Mouse (Mus musculus): ENCODE results near the gene Pigv.

The Pigv gene

GRCm38 (mm10) chr4:133645680-133646079 is 26.8 kb downstream of the Pigv start:
- 53% methylated on average over 21 of the region's 21 CpGs for WGBS

GRCm38 (mm10) chr4:133645195-133645594 is 27.3 kb downstream of the Pigv start:
- 92% methylated on average over 3 of the region's 3 CpGs for WGBS

DNA sequence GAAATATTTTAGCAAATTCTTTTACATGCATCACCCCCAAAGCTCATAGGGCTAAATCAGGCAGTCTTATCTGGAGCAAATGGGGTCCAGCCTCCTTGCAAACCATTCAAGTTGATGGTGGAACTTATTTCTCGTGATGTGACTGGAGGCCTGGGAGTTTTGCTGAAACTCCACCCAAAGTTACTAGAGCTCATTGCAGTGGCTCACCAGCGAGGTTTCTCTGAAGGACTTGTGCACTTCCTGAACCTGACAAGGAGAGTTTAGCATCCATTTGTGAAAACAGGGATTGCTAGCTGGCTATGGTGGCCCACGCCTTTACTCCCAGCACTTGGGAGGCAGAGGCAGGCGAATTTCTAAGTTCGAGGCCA is 38.4 kb downstream of the Pigv start:
- WGBS: 94% methylated on average over 5 of the region's 5 CpGs

GRCm38 (mm10) chr4:133633332-133634042 is 39.0 kb downstream of the Pigv start:
- 9% methylated on average over 40 of the region's 47 CpGs for WGBS

GRCm38 (mm10) chr4:133632483-133633327 is 39.7 kb downstream of the Pigv start:
- 2% methylated on average over 69 of the region's 69 CpGs for WGBS

- 27% methylated on average over 9 of the region's 9 CpGs for WGBS
These were observed 40.6 kb downstream of the Pigv start for GRCm38 (mm10) chr4:133631769-133632411.

DNA sequence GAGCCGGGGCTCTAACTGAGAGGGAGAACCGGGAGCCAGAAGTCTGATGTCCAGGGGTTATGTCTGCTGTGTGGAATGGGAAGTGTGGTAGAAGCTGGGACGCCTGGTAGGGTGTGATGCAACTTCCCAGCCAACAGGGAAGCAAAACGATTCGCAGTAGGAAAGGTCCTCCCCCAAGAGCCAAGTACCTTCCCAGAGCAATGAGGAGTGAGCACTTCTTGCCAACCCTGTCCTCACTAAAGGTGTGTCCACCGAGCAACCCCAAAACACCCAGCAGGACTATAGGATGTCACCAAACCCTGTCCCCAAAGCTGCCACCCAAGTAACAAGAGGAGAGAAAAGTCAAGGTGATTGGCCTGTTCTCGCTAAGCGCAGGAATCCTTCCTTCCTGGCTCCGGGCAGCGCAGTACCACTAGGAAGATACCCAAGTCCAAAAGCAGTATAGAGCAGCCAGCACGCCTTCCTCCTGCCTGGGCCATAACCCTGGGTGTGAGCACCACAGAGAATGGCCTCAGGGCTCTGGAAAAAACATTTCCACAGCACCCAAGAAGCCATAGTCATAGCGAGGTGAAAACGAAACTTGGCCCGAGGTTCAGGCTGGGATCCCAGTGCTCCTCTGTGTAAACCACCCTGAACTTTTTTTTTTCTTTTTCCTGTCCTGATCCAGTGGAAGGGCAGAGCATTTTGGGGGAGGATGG is 41.2 kb downstream of the Pigv start:
- WGBS: 60% methylated on average over 14 of the region's 14 CpGs

- 90% methylated on average over 8 of the region's 8 CpGs for WGBS
These were observed 42.0 kb downstream of the Pigv start for GRCm38 (mm10) chr4:133630326-133630920.

DNA sequence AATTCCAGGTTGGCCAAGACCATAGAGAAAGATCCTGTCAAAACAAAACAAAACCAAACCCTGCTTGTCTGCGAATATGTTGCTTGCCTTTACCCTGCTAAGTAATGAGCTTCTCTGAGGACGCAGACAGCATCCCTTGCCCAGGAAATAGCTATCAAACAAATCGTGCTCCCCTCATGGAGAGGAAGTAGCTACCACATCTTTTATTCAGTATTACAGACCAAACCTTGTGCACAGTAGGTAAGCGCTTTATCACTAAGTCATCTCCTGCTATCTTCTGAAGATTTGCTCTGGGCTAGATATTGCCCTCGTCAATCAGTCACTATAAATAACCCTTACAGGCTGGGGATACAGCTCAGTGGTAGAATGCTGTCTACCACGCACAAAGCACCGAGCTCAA is 43.3 kb downstream of the Pigv start:
- 84% methylated on average over 7 of the region's 7 CpGs for WGBS

GRCm38 (mm10) chr4:133628517-133628916 is 43.9 kb downstream of the Pigv start:
- 92% methylated on average over 2 of the region's 2 CpGs for WGBS

DNA sequence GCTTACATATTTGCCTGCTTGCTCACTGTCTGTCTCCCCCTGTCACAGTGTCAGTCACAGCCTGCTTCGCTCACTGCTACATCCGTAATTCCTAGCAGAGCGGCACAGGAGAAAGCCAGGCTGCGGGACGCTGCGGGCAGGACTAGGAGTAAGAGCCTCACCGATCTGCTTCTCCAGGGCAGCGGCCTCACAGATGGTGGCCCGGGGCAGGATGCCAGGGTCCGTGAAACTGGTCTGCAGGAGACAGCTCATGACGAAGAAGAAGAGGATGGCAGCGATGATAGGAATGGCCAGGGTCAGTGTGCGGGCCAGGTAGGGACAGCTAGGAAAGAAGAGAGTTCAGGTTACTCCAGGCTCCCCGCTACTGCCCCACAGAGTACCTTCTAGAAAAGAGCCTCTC is 45.4 kb downstream of the Pigv start:
- WGBS: 88% methylated on average over 14 of the region's 14 CpGs

DNA sequence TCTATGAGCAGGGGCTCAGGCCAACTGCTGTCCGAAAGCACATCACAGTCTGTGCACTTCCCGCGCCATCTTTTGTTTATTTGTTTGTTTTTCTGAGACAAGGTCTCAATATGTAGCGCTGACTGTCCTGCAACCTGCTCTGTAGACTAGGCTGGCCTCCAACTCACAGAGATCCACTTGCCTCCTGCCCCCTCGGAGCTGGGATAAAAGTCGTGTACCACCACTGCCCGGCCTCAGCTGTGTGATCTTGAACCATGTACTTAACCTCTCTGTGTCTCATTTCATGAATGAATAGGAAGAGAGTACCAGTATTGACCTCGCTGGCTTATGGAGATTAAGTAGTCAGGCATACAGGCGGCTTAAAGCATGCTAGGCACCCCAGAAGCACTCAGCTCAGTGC is 45.8 kb downstream of the Pigv start:
- 83% methylated on average over 9 of the region's 9 CpGs for WGBS

GRCm38 (mm10) chr4:133626221-133626620 is 46.2 kb downstream of the Pigv start:
- WGBS: 51% methylated on average over 5 of the region's 5 CpGs

DNA sequence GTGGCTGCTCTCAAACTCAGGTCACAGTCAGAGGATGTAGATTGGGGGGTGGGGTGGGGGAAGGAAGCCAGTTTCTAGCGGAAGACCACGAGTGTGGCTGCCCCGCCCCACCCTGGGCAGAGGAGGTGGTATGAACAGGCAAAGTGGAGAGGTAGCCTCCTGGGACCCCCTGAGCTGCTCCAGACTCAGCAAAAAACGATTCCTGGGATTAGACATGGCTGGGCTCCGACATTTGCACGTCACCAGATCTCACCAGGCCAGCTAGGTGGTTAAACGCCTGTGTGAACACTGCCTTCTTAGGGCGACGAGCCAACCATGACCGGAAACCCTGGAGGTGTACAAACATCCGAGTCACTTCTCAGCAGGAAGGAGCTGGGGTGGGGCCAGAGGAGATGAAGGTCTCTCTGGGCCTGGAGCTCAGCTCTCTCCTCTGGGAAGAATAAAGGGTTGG is 46.8 kb downstream of the Pigv start:
- WGBS: 61% methylated on average over 11 of the region's 11 CpGs

DNA sequence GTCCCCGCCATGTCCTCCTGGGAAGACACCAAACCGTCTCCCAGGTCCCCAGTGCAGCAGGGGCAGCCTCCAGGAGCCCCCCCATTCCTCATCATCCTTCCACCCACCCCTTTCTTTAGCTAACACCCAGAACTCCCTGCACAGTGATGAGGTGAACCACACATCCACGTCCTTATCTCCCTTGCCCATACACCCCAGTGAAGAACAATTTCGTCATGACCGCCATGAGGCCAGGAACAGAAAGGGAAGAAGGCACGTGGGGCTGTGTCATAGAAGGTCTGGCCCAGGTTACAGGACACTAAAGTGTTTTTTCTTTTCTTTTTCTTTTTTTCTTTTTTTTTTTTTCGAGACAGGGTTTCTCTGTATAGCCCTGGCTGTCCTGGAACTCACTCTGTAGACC is 47.6 kb downstream of the Pigv start:
- WGBS: 92% methylated on average over 7 of the region's 7 CpGs

DNA sequence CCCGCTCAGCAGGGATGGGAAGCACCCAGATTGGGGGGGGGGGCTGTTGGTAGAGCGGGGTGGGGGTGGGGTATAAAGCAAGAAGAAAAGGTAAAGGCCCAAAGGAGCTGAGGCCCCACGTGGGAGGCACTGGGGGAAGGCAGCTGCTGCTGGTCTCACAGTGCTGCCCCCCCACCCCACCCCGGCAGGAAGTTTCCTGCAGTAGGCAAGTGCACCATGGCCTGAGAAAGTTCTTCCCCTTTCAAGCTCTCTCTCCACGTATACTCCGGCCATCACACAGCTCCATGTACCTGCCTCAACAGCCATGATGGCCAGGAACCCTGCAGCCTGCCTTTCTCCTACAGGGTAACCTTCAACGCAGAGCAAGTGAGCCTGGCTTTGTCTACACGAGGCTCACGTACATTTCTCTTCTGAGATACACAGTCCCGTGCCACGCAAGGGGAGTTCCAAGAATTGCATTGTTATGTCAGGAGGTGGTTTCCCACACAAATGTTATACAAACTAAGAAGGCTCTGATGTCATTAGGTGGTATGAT is 50.2 kb downstream of the Pigv start:
- WGBS: 80% methylated on average over 11 of the region's 11 CpGs

DNA sequence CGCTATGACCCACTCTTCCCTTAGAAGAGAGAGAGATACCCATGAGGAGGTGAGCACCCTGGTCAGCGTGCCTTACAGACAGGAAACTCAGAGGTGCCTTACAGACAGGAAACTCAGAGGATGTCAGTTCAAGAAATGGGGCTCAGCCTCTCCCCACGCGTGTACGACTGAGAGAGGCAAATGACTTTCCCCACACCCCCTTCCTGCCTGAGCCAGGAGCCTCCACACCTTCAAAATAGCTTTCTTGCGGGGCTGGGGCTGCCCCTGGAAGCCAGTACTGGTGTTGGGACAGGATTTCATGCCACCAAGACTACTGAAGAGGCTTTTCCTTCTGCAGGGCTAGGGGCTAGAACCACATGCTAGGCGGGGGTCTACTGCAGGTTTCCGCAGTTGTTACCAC is 51.8 kb downstream of the Pigv start:
- WGBS: 65% methylated on average over 8 of the region's 8 CpGs

- 70% methylated on average over 4 of the region's 4 CpGs for WGBS
These were observed 52.8 kb downstream of the Pigv start for GRCm38 (mm10) chr4:133619473-133620136.

DNA sequence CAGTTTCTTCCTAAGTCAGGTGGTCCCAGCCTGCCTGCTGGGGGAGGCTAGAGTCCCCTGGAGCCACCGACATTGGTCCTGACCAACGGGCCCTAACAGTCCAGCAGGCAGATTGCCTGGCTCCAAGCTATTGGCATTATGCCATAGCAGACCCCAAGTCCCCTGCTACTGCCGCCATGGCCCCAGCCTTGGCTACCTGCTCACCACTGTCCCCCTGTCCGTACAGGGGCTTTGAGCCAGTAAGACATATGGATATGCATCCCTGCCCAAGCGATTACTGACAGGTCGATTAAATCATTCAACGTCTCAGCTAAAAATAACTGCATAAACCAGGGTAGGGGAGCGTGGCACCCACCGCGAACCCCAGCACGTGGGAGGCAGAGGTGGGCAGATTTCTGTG is 54.5 kb downstream of the Pigv start:
- WGBS: 84% methylated on average over 11 of the region's 11 CpGs

- 77% methylated on average over 10 of the region's 10 CpGs for WGBS
These were observed 57.0 kb downstream of the Pigv start for GRCm38 (mm10) chr4:133615416-133615815.

- WGBS: 35% methylated on average over 8 of the region's 8 CpGs
These were observed 58.1 kb downstream of the Pigv start for GRCm38 (mm10) chr4:133614274-133614761.
